Mouse (Mus musculus) midbrain, embryonic 11.5 days (tissue): ENCODE results near the gene Rnf115. TPM values are rescaled to one million over a fixed set of nuclear protein-coding genes. Genes with fewer than 3 reads are reported as not detected.
A peak's percentile ranks its signal among the peaks of the same experiment; 100 is the strongest.

Experiments used
- ATAC-seq: fragments of 200-750 bp; cut with Nextera tagmentation; 2 replicates; pipeline ENCODE4 v1.8.0; 2017; ENCODE audit warnings: moderate TSS enrichment, moderate library complexity; ENCODE audit not compliant: low FRiP score
- DNase-seq: peaks from one replicate; pipeline ENCODE4 v3.0.0; 2015; ENCODE audit warnings: low spot score; ENCODE audit errors: missing footprints
- H3K27ac ChIP-seq: fragments of 300-500 bp; sonication (generic); 2 replicates; pipeline ENCODE4 v1.5.1; 2014; ENCODE audit warnings: low read depth, low read length
- H3K27me3 ChIP-seq: fragments of 300-500 bp; sonication (generic); 2 replicates; pipeline ENCODE4 v1.6.1; 2014; ENCODE audit warnings: mild to moderate bottlenecking, low read length, moderate library complexity, mixed read lengths; ENCODE audit not compliant: control insufficient read depth, insufficient read depth
- H3K36me3 ChIP-seq: fragments of 300-500 bp; sonication (generic); 2 replicates; pipeline ENCODE4 v1.6.1; 2014; ENCODE audit warnings: mild to moderate bottlenecking, low read length, moderate library complexity, mixed read lengths; ENCODE audit not compliant: control insufficient read depth, insufficient read depth
- H3K4me1 ChIP-seq: fragments of 300-500 bp; sonication (generic); 2 replicates; pipeline ENCODE4 v1.6.1; 2014; ENCODE audit warnings: low read length; ENCODE audit not compliant: control insufficient read depth, insufficient read depth
- H3K4me2 ChIP-seq: fragments of 300-500 bp; sonication (generic); 2 replicates; pipeline ENCODE4 v1.6.1; 2014; ENCODE audit warnings: mild to moderate bottlenecking, moderate library complexity
- H3K4me3 ChIP-seq: fragments of 300-500 bp; sonication (generic); 2 replicates; pipeline ENCODE4 v1.5.1; 2014; ENCODE audit warnings: low read depth, low read length
- H3K9ac ChIP-seq: fragments of 300-500 bp; sonication (generic); 2 replicates; pipeline ENCODE4 v1.6.1; 2014; ENCODE audit warnings: low read length
- H3K9me3 ChIP-seq: fragments of 300-500 bp; sonication (generic); 2 replicates; pipeline ENCODE4 v1.6.1; 2016; ENCODE audit warnings: low read length; ENCODE audit not compliant: control insufficient read depth
- WGBS: fragments of 180-500 bp; shearing (Covaris S2); extraction: QIAGEN DNeasy Blood & Tissue Kit; methylation state at CpG from one replicate; pipeline ENCODE4 v1.1.7; 2014; 5-methylcytosine and 5-hydroxymethylcytosine counted together
- polyA plus RNA-seq: library from polyadenylated mRNA; unstranded; fragments of >200 nt; fragmentation: Nextera tagmentation; extraction: Ambion mirVana; gene quantifications from 2 replicates; pipeline ENCODE4 v1.2.1, GENCODE M21; 2014

Gene Rnf115
- polyA plus RNA-seq, 1 experiment from 2014 or later, result 90.3 TPM

DNA sequence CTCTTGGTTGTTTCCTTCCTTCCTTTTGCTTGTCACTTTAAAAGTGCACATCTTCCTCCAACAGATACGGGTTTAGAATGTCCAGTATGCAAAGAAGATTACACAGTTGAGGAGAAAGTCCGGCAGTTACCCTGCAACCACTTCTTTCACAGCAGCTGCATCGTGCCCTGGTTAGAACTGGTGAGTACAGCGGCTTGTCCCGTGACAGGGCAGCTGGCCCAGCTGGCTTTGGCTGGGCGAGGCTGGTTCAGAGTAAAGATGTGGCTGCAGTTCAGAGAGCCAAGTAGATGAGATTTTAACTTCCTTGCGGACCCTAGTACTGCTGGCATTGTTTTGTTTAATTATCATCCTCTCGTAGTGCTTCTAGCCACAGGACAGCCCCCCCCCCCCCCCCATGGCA is 61.0 kb downstream of the Rnf115 start:
- Histone ChIP-seq H3K4me3 (no peak overlapping the region), H3K4me1 (no peaks in the 10 kb centered on the region), H3K9ac (no peak overlapping the region), H3K4me2 (no peak overlapping the region), H3K9me3 (no peaks in the 10 kb centered on the region), H3K27ac (no peak overlapping the region), H3K36me3 (peaks cover 3% of the 10 kb centered on the region; the same call in 1 of the 2 replicates), H3K27me3 (no peaks in the 10 kb centered on the region)
- WGBS, result 89% methylated on average over 8 of the region's 8 CpGs
- no peak for ATAC-seq
- no peak for DNase-seq

DNA sequence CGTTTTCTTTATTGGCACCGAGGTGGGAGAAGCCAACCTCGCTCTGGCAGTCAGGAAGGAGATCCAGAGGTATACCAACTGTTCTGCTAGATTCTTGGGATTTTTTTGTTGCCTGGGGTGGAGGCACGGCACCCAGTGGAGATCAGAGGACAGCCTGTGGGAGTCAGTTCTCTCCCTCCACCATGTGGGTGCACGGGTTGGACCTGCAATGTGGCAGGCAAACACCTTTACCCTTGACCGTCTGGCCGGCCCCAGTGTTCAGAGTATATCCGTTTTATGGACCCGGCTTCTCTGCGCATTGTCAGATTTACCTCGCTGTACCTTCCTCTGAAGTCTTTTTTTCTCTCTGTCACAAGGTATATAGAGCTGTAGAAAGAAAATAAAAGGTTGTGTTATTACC is 72.8 kb downstream of the Rnf115 start:
- Histone ChIP-seq H3K9me3 (no peaks in the 10 kb centered on the region), H3K9ac (no peak overlapping the region), H3K36me3 (no peaks in the 10 kb centered on the region), H3K4me2 (no peak overlapping the region), H3K27ac (no peak overlapping the region), H3K27me3 (no peaks in the 10 kb centered on the region), H3K4me3 (no peak overlapping the region), H3K4me1 (no peaks in the 10 kb centered on the region)
- no peak for ATAC-seq
- DNase-seq, result no peak
- WGBS, result 89% methylated on average over 11 of the region's 11 CpGs

DNA sequence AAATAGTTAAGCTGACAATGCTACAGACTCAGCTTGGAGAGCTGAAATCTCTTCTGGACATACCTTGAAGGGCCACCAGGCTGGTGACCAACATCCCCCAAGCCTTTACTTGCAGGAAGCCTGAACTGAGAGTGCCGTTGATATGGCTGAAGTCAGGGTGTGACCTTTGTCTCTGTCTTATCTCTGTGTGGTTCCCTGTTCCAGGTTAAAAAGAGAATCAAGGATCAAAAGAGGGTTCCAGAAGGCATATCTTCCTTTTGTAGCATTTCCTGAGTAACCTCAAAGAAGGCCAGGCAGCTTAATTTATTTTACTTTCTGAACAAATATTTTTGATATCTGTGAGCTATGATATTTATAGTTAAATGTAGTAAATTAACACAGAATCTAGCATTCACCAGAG is 74.8 kb downstream of the Rnf115 start:
- H3K4me2 ChIP-seq, result no peak overlapping the region
- no peak overlapping the region for H3K27ac ChIP-seq
- no peak for ATAC-seq
- no peak overlapping the region for H3K4me3 ChIP-seq
- H3K9ac ChIP-seq, result no peak overlapping the region
- H3K36me3 ChIP-seq, result no peaks in the 10 kb centered on the region
- H3K27me3 ChIP-seq, result no peaks in the 10 kb centered on the region
- no peaks in the 10 kb centered on the region for H3K9me3 ChIP-seq
- no peak for DNase-seq
- no peaks in the 10 kb centered on the region for H3K4me1 ChIP-seq
- 76% methylated on average over 1 of the region's 1 CpGs for WGBS

DNA sequence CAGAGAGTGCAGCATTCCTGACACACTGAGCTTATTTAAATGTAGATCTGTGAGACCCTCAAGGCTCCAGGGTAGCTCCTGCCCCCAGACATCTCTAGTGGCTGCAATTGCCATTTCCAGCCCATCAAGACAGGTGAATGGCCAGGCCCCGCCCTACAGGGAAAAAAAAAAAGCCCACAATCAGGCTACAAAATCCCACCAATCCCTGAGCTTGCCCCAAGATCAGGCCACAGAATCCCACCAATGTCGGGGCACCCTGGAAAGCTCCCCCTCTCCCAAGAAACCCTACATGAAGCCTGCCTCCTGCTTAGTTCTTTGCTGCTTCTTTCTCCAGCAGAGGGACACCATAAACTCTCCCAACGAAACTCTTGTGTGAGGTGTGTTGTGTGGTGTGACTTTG is 80.7 kb downstream of the Rnf115 start:
- ATAC-seq (no peak), DNase-seq (no peak)
- H3K27me3 ChIP-seq, result no peaks in the 10 kb centered on the region
- no peaks in the 10 kb centered on the region for H3K9me3 ChIP-seq
- H3K36me3 ChIP-seq, result no peaks in the 10 kb centered on the region
- H3K9ac ChIP-seq, result no peak overlapping the region
- H3K4me2 ChIP-seq, result no peak overlapping the region
- no peak overlapping the region for H3K4me3 ChIP-seq
- WGBS, result 79% methylated on average over 3 of the region's 3 CpGs
- no peak overlapping the region for H3K27ac ChIP-seq
- no peaks in the 10 kb centered on the region for H3K4me1 ChIP-seq

DNA sequence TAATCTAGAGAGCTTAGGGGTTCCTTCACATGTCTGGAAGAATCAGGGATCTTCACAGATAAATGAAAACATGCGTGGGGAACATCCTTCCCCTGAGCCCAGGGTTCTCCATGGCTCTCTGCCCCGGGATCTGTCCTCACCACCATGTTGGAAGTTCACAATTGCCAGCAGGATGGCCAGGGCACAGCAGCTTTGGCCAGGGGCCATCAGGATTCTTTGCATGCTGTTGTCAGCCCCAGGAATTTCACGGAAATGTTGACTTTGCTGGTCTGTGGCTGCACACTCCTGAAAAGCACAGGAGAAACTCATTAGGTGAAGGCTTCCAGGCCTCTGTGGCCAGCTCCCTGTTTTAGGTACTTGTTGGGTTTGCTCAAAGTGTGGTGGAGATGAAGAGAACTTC is 81.2 kb downstream of the Rnf115 start:
- Histone ChIP-seq H3K4me1 (no peaks in the 10 kb centered on the region), H3K4me3 (no peak overlapping the region), H3K4me2 (no peak overlapping the region), H3K27me3 (no peaks in the 10 kb centered on the region), H3K36me3 (no peaks in the 10 kb centered on the region), H3K9me3 (no peaks in the 10 kb centered on the region), H3K27ac (no peak overlapping the region), H3K9ac (no peak overlapping the region)
- WGBS, result 79% methylated on average over 3 of the region's 3 CpGs
- no peak for DNase-seq
- no peak for ATAC-seq

DNA sequence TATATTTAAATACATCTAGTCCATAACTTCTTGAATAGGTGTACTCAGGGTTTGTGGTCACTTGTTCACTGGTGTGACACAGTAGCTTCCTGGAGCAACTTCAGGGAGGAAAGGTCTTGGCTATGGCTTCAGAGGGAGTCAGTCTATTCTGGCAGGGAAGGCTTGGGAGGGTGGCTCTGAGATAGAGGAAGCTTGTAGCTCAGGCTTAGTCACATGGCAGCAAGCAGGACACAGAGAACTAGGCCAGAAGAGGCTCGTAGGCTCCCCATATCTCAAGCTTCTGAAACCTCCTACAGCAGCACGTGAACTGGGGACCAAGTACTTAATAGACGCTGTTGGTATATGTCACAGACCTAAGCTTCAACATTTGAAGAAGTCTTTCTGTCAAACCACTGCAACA is 83.8 kb downstream of the Rnf115 start:
- ATAC-seq, result no peak

DNA sequence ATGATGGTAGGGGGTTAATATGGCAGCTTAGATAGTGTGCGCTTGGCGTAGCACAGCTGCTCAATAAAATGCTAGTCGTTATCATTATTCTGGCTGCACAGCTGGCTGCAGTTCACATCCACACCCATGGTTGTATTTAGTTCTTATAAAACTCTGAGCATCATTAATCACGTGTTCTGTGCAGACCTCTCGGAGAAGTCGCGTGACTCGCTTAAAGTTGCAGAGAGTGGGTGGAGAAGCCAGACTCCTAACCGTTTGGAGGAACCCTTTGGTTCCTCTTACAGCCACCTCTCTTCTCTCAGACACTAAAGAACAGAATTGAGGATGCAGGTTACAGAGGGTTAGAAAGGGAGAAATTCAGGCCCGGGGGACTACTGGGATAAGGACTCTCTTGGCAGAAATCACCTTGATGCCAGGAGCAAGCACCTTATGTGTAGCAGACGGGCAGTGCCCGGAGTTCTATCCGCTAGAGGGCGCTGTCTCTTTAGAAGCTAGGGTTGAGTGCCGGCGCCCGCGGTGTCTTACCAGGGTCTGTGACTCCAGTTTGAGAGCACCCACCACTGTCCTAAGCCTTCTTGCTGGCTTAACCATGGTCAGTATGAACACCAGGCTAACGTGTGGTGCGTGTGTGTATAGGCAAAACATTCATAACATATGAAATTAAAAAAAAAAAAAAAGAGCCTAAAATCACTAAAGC is 85.1 kb downstream of the Rnf115 start:
- Histone ChIP-seq H3K27me3 (no peaks in the 10 kb centered on the region), H3K4me1 (no peaks in the 10 kb centered on the region), H3K4me3 (no peak overlapping the region), H3K27ac (no peak overlapping the region), H3K4me2 (no peak overlapping the region), H3K9ac (no peak overlapping the region), H3K36me3 (no peaks in the 10 kb centered on the region), H3K9me3 (no peaks in the 10 kb centered on the region)
- DNase-seq (peak; percentile 97), ATAC-seq (peak; percentile 19; the same call in 1 of the 2 replicates)
- 47% methylated on average over 20 of the region's 20 CpGs for WGBS

More for the DNA sequence above, 83.8 kb downstream of the Rnf115 start:
- no peak overlapping the region for H3K27ac ChIP-seq
- no peak overlapping the region for H3K4me3 ChIP-seq
- H3K27me3 ChIP-seq, result no peaks in the 10 kb centered on the region
- no peak overlapping the region for H3K9ac ChIP-seq
- no peaks in the 10 kb centered on the region for H3K4me1 ChIP-seq
- no peaks in the 10 kb centered on the region for H3K9me3 ChIP-seq
- H3K36me3 ChIP-seq, result no peaks in the 10 kb centered on the region
- 82% methylated on average over 3 of the region's 3 CpGs for WGBS
- no peak overlapping the region for H3K4me2 ChIP-seq
- no peak for DNase-seq

DNA sequence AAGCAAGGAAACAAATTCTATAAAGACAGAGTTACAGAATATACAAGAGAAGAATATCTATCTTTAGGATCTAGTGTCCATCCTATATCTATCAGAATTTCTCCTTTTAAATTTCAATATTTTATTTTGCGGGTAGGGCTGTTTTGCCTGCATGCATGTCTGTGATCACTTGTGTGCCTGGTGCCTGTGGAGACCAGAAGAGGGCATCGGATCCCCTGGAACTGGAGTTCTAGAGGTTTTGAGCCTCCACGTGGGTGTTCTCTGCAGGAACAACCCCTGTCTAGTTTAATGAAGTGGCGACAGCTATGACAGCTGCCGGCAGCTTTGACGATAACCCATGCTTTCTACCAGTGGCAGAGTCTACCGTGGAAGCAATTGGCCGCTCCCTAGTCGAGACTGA is 85.6 kb downstream of the Rnf115 start:
- ATAC-seq (no peak), DNase-seq (no peak)
- Histone ChIP-seq H3K36me3 (no peaks in the 10 kb centered on the region), H3K4me2 (no peak overlapping the region), H3K27ac (no peak overlapping the region), H3K27me3 (no peaks in the 10 kb centered on the region), H3K4me3 (no peak overlapping the region), H3K4me1 (no peaks in the 10 kb centered on the region), H3K9ac (no peak overlapping the region), H3K9me3 (no peaks in the 10 kb centered on the region)
- 42% methylated on average over 9 of the region's 9 CpGs for WGBS

DNA sequence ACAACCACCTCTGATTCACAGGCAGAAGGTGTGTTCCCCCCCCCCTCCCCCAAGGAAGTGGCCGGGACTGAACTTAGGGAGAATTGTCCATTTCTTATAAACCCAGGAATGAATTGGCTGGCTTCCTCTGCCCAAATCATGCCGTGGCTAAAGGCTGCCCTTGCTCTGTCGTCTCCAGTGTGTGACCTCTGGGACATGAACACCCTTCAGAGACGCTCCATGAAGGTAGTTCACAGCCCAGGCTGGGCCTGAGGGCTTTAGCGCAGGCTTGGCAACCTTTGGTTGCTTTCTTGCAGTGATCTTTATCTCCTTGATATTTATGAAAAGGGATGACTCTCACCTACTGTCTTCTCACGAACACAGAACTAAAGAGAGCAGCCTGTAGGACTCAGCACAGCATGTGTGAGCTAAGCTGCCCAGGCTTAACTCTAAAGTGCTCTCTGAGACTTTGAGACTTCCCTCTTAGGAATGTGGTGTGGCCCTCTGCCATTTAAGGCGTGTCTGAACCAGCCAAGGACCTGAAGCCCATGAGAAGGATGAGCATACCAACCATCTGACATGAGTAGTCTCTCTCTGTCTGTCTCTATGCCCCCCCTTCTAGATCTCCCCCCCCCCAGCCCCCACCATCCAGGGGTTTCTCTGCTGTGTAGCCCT is 86.3 kb downstream of the Rnf115 start:
- ATAC-seq, result no peak
- WGBS, result 63% methylated on average over 7 of the region's 7 CpGs
- DNase-seq, result no peak
- Histone ChIP-seq H3K36me3 (no peaks in the 10 kb centered on the region), H3K9ac (no peak overlapping the region), H3K4me3 (no peak overlapping the region), H3K27me3 (no peaks in the 10 kb centered on the region), H3K27ac (no peak overlapping the region), H3K9me3 (no peaks in the 10 kb centered on the region), H3K4me2 (no peak overlapping the region), H3K4me1 (no peaks in the 10 kb centered on the region)
